Mouse (Mus musculus): ENCODE data around the gene Syt14.

Gene Syt14

DNA sequence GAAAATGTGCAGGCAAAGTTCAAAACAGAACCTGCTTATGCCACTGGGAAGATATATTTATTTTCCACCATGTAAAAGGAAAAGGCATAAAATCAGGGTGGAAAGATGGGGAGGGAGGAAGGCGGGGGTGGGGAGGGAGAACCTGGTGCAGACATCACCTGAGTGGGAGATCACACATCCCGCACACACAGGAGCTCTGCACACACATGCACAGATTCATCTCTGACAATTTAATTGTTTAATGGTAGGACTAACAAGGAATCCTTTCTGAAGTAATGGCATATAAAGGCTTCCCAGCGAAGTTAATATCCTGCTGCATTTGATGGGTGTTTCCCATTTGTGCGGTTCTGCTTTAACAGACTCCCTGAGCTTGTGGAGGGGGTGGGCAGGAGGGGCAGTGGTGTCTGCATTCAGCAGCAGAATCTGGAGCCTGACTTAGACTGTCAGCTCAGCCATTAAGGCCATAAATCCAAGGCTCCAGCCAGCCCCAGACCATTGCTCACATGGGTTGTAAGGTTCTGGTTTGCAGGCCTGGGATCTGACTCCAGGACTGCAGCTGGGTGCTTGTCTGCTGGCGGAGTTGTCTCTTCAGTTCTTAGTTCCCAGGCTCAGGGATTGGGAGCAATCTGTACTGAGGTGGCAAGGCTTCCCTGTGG, 174.1 kb downstream of the Syt14 start:
- DNase-seq, result no peak

DNA sequence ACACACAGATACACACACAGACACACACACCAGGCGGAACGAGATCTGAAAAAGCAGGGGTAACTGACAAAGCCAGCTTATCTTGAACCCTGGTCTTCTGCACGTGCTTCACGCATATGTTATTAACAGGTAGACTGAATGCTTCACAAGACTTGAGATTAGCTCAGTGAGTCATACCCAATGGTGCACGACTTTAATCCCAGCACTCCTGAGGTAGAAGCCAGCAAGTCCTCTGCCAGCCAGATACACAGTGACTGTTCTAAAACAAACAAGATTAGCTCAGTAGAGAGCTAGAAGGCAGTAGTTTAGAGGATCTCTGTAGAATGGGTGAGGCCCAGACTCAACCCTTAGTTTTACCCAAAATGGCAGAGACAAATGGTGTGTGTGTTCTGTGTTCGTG, 175.3 kb downstream of the Syt14 start:
- DNase-seq, result no peak

DNA sequence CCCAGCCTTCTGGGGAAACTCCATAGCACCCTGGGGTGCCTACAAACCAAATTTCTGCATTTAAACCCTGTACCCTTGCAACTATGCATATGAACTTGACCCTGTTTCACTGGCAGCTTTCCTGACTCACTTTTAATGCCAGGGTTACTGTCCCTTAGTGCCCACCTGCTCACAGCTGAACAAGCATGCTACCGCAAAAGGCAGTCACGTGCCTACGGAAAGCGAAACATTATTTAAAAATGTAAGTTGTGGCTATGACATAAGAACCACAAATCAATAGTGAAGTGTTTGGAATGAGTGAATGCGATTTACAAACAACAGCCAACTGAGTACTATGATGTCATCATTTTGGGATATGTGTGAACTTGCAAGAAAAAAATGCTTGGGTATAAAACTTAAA, 178.0 kb downstream of the Syt14 start:
- no peak for DNase-seq

DNA sequence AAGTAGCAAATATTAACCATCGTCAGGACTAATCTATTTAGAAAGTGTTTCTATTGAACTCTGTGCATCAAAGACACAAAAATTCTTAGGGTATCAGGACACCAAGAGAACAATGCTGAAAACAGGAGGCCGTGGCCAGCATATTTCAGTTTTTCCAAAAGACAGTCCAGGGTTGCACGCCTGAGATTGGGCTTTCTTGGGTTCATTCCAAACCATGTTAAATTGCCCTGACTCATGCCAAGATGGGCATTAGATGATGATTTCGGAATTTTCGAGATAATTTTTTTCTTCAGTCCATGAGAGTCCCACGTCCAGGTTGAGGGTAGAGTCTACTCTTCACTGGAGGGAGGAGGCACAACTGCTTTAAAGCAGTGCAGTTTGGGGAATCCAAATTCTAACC, 178.6 kb downstream of the Syt14 start:
- no peak for DNase-seq

DNA sequence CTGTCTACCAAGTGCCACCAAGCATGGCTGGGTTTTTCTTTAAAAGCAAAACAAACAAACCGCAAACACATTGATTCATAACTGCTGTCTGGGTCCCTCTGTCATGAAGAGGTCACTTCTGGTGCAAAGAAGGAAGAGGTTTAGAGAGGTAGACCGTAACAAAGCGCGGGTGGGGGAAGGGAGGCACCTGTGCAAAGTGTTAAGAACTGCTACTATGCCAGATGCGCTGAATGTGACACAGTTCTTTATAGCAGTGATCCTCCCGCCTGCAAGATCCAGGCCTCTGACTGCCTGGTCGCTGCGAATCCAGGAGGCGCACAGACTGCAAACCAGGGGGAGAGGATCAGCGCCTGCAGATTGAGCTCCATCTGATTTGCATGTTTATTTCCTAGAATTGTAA, 179.2 kb downstream of the Syt14 start:
- peak in 1 of 2 experiments; percentile 50 for DNase-seq

DNA sequence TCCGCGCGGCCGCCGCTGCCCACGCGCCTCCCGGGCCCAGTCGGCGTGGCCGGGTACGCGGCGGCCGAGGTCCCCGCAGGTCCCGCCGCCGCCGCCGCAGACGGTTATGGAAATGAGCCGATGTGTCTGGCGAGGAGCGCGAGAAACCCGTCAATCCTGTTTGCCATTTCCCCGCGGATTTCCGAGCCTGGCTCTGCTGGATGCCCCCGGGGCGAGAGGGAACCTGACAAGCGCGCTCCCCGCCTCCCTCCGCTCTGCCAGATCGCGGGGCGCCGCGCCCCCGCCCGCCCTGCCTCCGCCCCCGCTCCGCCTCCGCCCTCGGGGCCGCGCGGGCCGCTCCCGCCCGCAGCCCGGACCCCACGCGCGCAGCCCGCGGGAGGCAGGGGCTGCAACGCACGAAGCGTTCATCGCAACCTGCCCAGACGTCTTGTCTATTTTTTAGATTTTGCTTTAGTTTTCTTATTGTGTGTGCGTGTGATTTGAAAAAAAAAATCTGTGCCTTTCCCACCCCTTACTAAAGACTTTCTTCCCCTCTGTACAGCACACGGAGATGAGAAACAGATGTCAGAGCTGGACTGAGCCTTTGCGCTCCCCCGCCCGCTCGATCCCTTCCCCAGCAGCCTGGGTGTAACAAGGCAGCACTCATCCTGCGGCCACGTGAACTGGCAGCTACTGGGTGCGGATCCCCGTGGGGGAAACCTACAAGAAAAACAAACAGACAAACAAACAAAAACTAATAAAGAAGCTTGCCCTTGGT, 179.9 kb downstream of the Syt14 start, which contains the start of gene Sertad4:
TSS of gene Sertad4 (minus strand) at position 283 of the 757 bp plus-strand sequence.
- DNase-seq, result no peak

DNA sequence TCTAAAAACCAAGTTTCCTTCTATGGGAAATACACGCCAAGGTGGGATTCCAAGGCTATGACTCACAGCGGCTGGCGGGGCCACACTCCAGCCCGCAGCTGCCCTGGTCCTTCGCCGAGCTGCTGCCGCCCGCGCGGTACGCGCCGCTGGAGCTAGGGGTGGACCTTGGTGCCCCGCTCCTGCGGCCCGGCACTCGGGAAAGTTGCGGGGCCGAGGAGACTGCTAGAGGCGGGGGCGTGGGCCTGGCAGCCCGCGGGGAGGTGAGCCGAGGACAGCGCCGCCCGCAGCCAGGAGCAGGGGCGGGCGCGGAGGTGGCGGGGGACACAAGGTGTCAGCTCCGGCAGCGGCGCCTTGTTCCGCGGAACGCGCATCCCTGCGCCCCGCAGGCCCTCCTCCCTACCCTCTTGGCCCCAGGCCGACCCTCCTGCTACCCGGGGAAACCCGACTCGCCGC, 180.7 kb downstream of the Syt14 start:
- DNase-seq, result no peak

DNA sequence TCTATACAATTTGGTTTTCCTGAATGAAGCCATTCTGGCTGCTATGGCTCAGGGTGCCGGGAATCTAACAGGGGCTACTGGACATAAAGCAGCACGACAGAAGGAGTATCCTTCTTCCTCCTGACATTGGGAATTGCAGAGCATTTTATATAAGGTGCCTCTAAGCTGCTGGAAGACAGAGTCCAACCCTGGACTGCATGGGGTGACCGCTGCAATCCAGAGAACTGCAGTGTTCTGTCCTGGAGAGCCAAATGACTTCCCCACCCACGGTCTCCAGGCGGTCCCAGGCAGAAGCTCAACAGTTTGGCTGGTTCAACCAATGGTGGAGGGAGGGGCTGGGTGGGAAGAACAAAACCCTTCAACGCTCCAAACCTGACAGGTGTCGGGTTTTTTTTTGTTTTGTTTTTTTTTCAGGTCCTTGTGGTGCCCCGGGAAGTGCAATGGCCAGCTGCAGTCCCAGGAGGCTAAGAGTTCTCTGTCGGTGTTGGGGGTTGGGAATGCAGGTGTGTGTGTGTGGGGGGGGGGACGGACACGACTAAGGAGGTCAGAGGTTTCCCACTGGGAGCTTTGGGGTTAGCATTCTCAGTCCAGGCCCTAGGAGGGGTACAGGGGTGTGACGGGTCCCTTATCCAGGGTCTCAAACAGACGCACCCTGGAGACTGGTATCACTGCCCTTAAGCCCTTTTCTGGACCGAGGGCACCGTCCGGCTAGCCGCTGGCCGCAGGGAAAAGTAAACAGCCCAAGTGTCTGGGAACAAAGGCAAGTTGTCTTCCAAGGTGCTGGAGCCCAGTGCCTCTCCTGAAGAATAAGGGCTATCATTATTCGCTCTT, 181.4 kb downstream of the Syt14 start:
- no peak for DNase-seq

DNA sequence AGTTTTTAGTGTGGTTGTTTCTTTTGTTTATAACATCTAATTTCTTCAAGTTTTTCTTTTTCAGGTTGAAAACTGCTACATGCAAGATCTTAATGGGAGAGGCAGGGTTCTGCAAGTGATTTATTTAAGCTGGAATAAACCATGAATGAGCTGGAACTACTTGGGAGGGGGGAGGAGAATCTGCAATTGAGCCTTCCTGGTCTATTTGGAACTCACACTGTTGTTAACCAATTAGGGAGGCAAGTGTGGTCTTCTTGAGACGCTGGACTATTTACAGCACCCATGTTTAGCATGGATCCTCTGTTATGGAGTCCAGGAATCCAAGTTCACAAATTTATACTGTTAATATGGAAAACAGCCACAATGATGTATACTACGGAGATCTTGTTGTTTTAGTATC, 182.1 kb downstream of the Syt14 start:
- no peak for DNase-seq

DNA sequence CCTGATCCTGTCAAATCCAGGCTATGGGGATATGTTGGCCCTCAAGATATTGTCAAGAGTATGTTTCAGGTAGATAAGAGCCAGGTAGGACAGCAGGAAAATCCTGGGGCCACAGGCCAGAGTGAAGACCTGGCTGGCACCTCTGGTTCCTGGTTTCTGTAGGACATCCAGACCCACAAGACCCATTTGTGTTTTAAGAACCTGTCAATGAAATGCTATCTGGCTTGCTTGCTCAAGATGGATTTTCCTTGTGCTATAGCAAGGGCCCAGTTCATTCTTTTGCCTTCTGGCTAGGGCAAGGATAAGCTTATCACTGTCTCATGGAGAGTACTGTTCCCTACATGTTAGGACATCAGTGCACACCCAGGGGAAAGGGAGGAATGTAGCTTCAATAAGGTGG, 183.5 kb downstream of the Syt14 start:
- no peak for DNase-seq

DNA sequence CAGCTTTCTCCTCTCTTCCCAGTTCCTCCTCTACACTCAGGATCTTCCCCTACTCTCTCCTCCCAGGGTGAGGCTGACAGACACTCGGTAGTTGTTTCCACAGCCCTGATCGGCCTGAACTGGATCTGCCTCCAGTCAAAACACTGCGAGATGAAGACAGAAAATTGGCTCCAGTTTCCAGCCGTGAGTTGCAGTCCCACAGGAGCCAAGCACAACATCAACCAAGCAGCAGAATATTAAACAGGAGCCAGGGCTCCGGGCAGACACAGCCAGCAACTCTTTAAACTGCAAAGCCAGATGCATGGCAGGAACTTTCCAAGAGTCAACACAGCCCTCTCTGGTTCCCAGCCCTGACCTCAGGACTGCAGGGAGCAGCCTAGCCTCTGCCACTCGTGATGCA, 183.9 kb downstream of the Syt14 start:
- no peak for DNase-seq

DNA sequence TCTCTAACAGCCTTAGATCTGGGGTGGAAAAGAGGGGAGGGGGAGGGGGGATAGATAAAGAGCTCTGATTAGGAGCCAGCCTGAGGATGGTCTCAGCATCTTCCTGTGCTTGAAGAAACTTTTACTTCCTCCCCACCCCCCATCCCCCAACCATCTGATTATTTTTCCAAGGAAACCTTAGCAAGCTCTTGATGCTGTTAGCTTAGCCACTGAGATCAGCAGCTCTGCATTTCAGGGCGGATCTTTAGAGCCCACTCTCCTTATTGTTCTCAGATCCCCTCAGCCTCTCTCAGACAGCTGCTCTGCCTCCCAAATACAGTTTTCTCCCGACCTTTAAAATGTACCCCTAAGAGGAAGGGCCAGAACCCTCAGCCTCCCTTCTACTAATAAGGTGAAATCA, 184.4 kb downstream of the Syt14 start:
- DNase-seq, result no peak

DNA sequence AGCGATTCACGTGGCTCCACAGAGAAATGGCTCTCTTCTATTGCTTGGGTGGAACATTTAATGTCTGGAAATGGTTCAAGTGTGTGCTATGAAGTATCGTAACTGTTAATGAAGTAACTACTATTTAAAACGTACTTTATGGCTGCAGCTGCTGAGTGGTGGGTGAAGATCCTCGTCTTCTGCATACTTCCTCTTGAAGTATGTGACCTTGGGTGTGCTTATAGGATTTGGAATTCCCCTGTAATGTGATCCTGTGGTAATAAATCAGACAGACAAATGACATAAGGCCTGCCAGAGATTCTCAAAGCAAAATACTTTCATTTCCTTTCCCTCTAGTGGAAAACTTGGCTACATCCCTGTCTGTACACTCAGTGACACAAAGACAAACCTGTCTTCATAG, 186.0 kb downstream of the Syt14 start:
- DNase-seq, result no peak

DNA sequence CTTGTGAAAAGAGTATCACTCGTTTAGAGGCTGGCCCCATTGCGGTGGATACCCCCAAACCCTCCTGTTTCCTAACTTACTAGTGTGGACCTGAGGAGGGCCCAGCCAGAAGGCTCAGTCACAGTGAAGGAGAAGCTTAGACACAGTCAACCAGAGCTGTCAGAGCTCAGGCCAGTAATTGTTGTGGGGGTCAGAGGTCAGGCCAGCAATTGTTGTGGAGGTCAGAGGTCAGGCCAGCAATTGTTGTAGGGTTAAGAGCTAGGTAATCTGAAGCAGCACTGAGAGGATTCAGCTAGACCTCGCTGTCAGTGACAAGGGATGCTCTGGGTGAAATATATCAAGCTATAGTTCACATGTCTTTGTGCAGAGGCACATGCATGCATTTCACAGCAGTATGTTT, 188.3 kb downstream of the Syt14 start:
- no peak for DNase-seq

All from thymus, adult 18-20 months (tissue).